Mouse (Mus musculus): ENCODE measurements around the gene Htra2.

The Htra2 gene

GRCm38 (mm10) chr6:83033249-83034185 lies 21.6 kb downstream of the Htra2 start, which contains the start of the genes Dok1 and Loxl3:
Gene Dok1 (minus strand): TSS chr6:83033471.
Gene Loxl3 (plus strand): TSS chr6:83034173.
- intact Hi-C loops (cut with DNase I) = loop anchor here (5.0 kb wide), 1 partner anchor 36 kb away; no protein-coding TSS in a partner anchor

GRCm38 (mm10) chr6:83032769-83033191 lies 22.3 kb downstream of the Htra2 start:
- intact Hi-C loops (cut with DNase I) = loop anchor here (5.0 kb wide), 1 partner anchor 35 kb away; no protein-coding TSS in a partner anchor

GRCm38 (mm10) chr6:83031921-83032590 lies 23.0 kb downstream of the Htra2 start:
- intact Hi-C loops (cut with DNase I) = loop anchor here (5.0 kb wide), 1 partner anchor 35 kb away; no protein-coding TSS in a partner anchor

GRCm38 (mm10) chr6:83031111-83031510 lies 24.0 kb downstream of the Htra2 start:
- intact Hi-C loops (cut with DNase I) = loop anchor here (5.0 kb wide), 1 partner anchor 34 kb away; no protein-coding TSS in a partner anchor

GRCm38 (mm10) chr6:83029777-83030176 lies 25.3 kb downstream of the Htra2 start:
- intact Hi-C loops (cut with DNase I) = loop anchor here (5.0 kb wide), 1 partner anchor 32 kb away; no protein-coding TSS in a partner anchor

- intact Hi-C loops (cut with DNase I) = no loop called here
Observed at GRCm38 (mm10) chr6:83027706-83028105, 27.4 kb downstream of the Htra2 start.

GRCm38 (mm10) chr6:83027293-83027692 lies 27.8 kb downstream of the Htra2 start:
- intact Hi-C loops (cut with DNase I) = no loop called here

- intact Hi-C loops (cut with DNase I) = no loop called here
Observed at GRCm38 (mm10) chr6:83025221-83025620, 29.9 kb downstream of the Htra2 start.

- intact Hi-C loops (cut with DNase I) = no loop called here
Observed at GRCm38 (mm10) chr6:83024421-83024820, 30.7 kb downstream of the Htra2 start.

- intact Hi-C loops (cut with DNase I) = no loop called here
Observed at GRCm38 (mm10) chr6:83023786-83024185, 31.3 kb downstream of the Htra2 start.

- intact Hi-C loops (cut with DNase I) = no loop called here
Observed at GRCm38 (mm10) chr6:83023008-83023407, 32.1 kb downstream of the Htra2 start.

- intact Hi-C loops (cut with DNase I) = no loop called here
Observed at GRCm38 (mm10) chr6:83020836-83021593, 34.1 kb downstream of the Htra2 start.

GRCm38 (mm10) chr6:83020121-83020520 lies 35.0 kb downstream of the Htra2 start:
- intact Hi-C loops (cut with DNase I) = no loop called here

GRCm38 (mm10) chr6:83019044-83019443 lies 36.0 kb downstream of the Htra2 start:
- intact Hi-C loops (cut with DNase I) = no loop called here

- intact Hi-C loops (cut with DNase I) = no loop called here
Observed at GRCm38 (mm10) chr6:83017190-83017589, 37.9 kb downstream of the Htra2 start.

GRCm38 (mm10) chr6:83015749-83016148 lies 39.3 kb downstream of the Htra2 start:
- intact Hi-C loops (cut with DNase I) = no loop called here

- intact Hi-C loops (cut with DNase I) = no loop called here
Observed at GRCm38 (mm10) chr6:83014482-83015466, 40.3 kb downstream of the Htra2 start.

- intact Hi-C loops (cut with DNase I) = no loop called here
Observed at GRCm38 (mm10) chr6:83013444-83013843, 41.6 kb downstream of the Htra2 start.

GRCm38 (mm10) chr6:83011756-83012155 lies 43.3 kb downstream of the Htra2 start:
- intact Hi-C loops (cut with DNase I) = no loop called here

- intact Hi-C loops (cut with DNase I) = no loop called here
Observed at GRCm38 (mm10) chr6:83011255-83011654, 43.8 kb downstream of the Htra2 start.
